Mouse (Mus musculus) kidney, embryonic 16.5 days (tissue): Measurements from ENCODE around the gene 4933405L10Rik. TPM values are rescaled to one million over a fixed set of nuclear protein-coding genes. Genes with fewer than 3 reads are reported as not detected.

ENCODE experiments used
- ATAC-seq: fragments of 200-750 bp; cut with Nextera tagmentation; 2 replicates; pipeline ENCODE4 v1.8.0; 2017; ENCODE audit warnings: moderate TSS enrichment; ENCODE audit not compliant: low FRiP score, low TSS enrichment
- H3K27ac ChIP-seq: fragments of 300-500 bp; sonication (generic); 2 replicates; pipeline ENCODE4 v1.5.1; 2014; ENCODE audit warnings: low read length
- H3K27me3 ChIP-seq: fragments of 300-500 bp; sonication (generic); 2 replicates; pipeline ENCODE4 v1.6.1; 2014; ENCODE audit warnings: low read length, control low read depth, mixed read lengths; ENCODE audit not compliant: insufficient read depth
- H3K36me3 ChIP-seq: fragments of 300-500 bp; sonication (generic); 2 replicates; pipeline ENCODE4 v1.6.1; 2014; ENCODE audit warnings: low read length, control low read depth, mixed read lengths; ENCODE audit not compliant: insufficient read depth
- H3K4me1 ChIP-seq: fragments of 300-500 bp; sonication (generic); 2 replicates; pipeline ENCODE4 v1.6.1; 2014; ENCODE audit warnings: low read length, control low read depth, mixed read lengths; ENCODE audit not compliant: insufficient read depth
- H3K4me2 ChIP-seq: fragments of 300-500 bp; sonication (generic); replicated peaks from 2 replicates; pipeline ENCODE4 v1.6.1; 2014; ENCODE audit warnings: low read depth, low read length
- H3K4me3 ChIP-seq: fragments of 300-500 bp; sonication (generic); 2 replicates; pipeline ENCODE4 v1.5.1; 2014; ENCODE audit warnings: mild to moderate bottlenecking, low read length
- H3K9ac ChIP-seq: fragments of 300-500 bp; sonication (generic); replicated peaks from 2 replicates; pipeline ENCODE4 v1.6.1; 2014; ENCODE audit warnings: low read length
- H3K9me3 ChIP-seq: fragments of 300-500 bp; sonication (generic); 2 replicates; pipeline ENCODE4 v1.6.1; 2016; ENCODE audit warnings: low read length, control low read depth
- WGBS: fragments of 180-500 bp; shearing (Covaris S2); extraction: QIAGEN DNeasy Blood & Tissue Kit; methylation state at CpG from one replicate; pipeline ENCODE4 v1.1.7; 2014; 5-methylcytosine and 5-hydroxymethylcytosine counted together
- polyA plus RNA-seq: library from polyadenylated mRNA; unstranded; fragments of >200 nt; fragmentation: Nextera tagmentation; extraction: Ambion mirVana; gene quantifications from 2 replicates; pipeline ENCODE4 v1.2.1, GENCODE M21; 2015

Gene 4933405L10Rik
- polyA plus RNA-seq, 1 experiment from 2014 or later = not detected

- H3K4me1 ChIP-seq = peaks cover 21% of the 10 kb centered on the region
- WGBS = 93% methylated on average over 9 of the region's 9 CpGs
- H3K27ac ChIP-seq = no peak overlapping the region
- H3K4me2 ChIP-seq = no peak overlapping the region
- ATAC-seq = no peak
- H3K9me3 ChIP-seq = no peaks in the 10 kb centered on the region
- H3K9ac ChIP-seq = no peak overlapping the region
- no peaks in the 10 kb centered on the region for H3K27me3 ChIP-seq
- no peak overlapping the region for H3K4me3 ChIP-seq
- H3K36me3 ChIP-seq = peaks cover 4% of the 10 kb centered on the region; the same call in 1 of the 2 replicates
These were observed 17.5 kb upstream of the 4933405L10Rik start for GRCm38 (mm10) chr8:105689983-105690360.

- H3K4me1 ChIP-seq = peaks cover 12% of the 10 kb centered on the region
- no peak overlapping the region for H3K4me2 ChIP-seq
- no peak overlapping the region for H3K9ac ChIP-seq
- 85% methylated on average over 14 of the region's 14 CpGs for WGBS
- no peaks in the 10 kb centered on the region for H3K27me3 ChIP-seq
- no peak overlapping the region for H3K27ac ChIP-seq
- no peak overlapping the region for H3K4me3 ChIP-seq
- H3K9me3 ChIP-seq = no peaks in the 10 kb centered on the region
- H3K36me3 ChIP-seq = peaks cover 4% of the 10 kb centered on the region; the same call in 1 of the 2 replicates
- no peak for ATAC-seq
These were observed 16.5 kb upstream of the 4933405L10Rik start for GRCm38 (mm10) chr8:105690978-105691377.

DNA sequence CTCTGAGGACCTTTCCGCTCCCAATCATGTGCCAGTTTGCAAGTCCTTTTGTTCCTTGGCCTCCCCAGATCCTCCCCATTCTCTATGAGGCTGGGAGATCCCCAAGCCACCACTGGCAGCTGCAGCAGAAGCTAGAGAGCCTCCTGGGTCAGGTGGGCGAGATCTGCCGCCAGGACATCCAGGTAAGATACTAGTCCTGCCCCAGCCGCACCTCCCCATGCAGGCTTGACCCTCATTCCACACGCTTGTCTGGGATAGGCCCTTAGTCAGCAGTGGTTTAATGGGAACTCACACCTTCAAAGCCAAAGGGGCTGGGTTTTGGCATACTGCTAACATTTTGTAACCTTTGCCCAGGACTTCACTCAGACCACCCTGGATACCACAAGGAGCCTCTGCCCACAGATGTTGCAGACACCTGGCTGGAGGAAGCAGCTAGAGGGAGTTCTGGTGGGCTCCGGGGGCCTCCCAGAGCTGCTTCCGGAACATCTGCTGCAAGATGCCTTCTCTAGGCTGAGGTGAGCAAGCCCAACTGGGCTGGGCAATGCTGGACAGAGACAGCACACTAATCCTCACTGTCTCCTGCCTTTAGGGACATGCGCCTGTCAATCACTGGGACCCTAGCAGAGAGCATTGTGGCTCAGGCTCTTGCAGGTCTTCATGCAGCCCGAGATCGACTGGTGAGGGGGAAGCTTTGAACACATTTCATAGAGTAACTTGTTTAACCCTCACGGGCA lies 14.8 kb upstream of the 4933405L10Rik start:
- no peak overlapping the region for H3K4me2 ChIP-seq
- peaks cover 11% of the 10 kb centered on the region for H3K4me1 ChIP-seq
- no peaks in the 10 kb centered on the region for H3K9me3 ChIP-seq
- H3K4me3 ChIP-seq = no peak overlapping the region
- no peak overlapping the region for H3K27ac ChIP-seq
- peaks cover 13% of the 10 kb centered on the region for H3K36me3 ChIP-seq
- ATAC-seq = no peak
- whole genome bisulfite sequencing = 95% methylated on average over 11 of the region's 11 CpGs
- H3K9ac ChIP-seq = no peak overlapping the region
- no peaks in the 10 kb centered on the region for H3K27me3 ChIP-seq

DNA sequence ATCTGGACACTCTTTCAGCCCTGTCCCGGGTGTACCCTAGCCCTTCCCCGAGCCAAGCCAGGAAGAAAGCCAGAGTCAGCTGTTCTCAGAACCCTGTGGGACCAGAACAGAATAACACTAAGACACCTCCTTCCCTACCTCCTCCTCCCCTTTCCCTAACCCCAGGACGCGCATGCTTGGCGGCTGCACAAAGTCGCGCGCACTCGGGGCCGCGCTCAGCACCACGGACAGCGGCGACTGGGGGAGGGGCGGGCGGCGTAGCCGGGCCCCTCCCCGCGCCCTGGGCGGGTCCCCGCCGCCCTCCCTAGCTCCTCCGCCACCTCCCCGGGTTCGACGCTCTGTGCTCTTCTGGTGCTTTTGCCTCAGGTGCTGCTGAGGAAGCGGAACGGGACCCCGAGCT lies 13.8 kb upstream of the 4933405L10Rik start:
- H3K9me3 ChIP-seq = no peaks in the 10 kb centered on the region
- H3K9ac ChIP-seq = peak overlapping the region; percentile 58; the same call in 1 of the 2 replicates
- 3% methylated on average over 25 of the region's 30 CpGs for WGBS
- H3K4me1 ChIP-seq = peaks cover 11% of the 10 kb centered on the region
- H3K27ac ChIP-seq = no peak overlapping the region
- H3K4me3 ChIP-seq = peak overlapping the region; percentile 50
- H3K27me3 ChIP-seq = no peaks in the 10 kb centered on the region
- peaks cover 24% of the 10 kb centered on the region for H3K36me3 ChIP-seq
- peak; percentile 67 for ATAC-seq
- peak overlapping the region; percentile 99 for H3K4me2 ChIP-seq

DNA sequence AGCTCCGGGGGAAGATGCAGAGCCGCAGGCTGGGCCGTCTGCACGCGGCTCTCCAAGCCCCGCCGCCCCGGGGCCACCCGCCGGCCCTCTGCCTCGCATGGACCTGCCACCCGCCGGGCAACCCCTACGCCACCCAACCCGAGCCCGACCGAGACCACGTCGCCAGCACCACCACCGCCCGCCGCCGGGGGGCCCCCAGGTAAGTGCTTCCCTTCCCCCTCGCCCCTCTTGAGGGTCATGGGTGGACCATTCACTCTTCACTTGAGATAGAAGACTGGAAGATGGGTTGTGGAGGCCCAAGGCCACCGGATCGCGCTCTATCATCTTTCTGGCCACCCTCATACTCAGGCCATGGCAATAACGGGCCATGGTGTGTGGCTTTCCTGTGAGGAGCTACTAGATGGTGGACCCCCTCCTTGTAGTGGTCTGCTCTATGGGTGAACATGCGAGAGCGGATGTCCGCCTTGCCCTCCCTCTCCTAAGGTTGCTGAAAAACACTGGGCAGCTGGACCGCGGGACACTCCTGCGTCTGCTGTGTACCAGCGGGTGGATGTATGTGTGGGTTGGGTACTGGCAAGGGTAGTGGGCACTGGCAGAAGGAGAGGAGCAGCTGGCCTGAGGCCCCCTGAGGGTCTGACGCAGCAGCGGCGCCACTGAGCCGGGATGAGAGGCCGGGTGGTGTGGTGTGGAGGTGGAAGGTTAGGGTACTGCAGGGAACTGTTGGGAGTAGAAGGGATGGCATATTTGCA lies 13.2 kb upstream of the 4933405L10Rik start:
- 9% methylated on average over 35 of the region's 40 CpGs for WGBS
- Histone ChIP-seq H3K9me3 (no peaks in the 10 kb centered on the region), H3K4me2 (peak overlapping the region; percentile 99), H3K9ac (peak overlapping the region; percentile 58; the same call in 1 of the 2 replicates), H3K36me3 (peaks cover 26% of the 10 kb centered on the region), H3K4me3 (peak overlapping the region; percentile 50), H3K27ac (no peak overlapping the region), H3K27me3 (no peaks in the 10 kb centered on the region), H3K4me1 (peaks cover 11% of the 10 kb centered on the region)
- peak; percentile 14 for ATAC-seq

- Histone ChIP-seq H3K27ac (no peak overlapping the region), H3K4me3 (no peak overlapping the region), H3K36me3 (peaks cover 26% of the 10 kb centered on the region), H3K9me3 (no peaks in the 10 kb centered on the region), H3K4me2 (no peak overlapping the region), H3K4me1 (peaks cover 18% of the 10 kb centered on the region), H3K9ac (no peak overlapping the region), H3K27me3 (no peaks in the 10 kb centered on the region)
- 80% methylated on average over 30 of the region's 30 CpGs for WGBS
- ATAC-seq = no peak
These were observed 12.2 kb upstream of the 4933405L10Rik start for GRCm38 (mm10) chr8:105695080-105695780.

DNA sequence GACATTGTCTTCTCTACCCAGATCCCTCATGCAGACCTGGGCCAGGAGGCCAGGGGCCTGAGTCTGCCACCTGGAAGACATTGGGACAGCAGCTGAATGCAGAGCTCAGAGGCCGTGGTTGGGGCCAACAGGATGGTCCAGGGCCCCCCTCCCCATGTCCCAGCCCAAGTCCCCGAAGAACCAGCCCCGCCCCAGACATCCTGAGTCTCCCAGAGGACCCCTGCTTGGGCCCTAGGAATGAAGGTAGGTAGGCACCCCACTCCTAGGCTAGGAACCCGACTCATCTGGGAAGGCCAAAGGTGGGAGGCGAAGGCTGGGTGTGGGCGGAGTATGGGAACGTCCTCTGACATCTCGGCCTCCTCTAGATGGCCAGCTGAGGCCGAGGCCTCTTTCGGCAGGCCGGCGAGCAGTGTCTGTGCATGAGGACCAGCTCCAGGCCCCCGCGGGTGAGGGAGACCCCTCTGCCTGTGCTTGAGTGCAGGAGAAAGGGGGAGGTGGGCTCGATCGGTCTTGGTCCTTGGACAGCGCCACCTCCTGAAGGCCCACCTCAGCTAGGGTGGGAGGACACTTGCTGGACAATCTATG lies 10.2 kb upstream of the 4933405L10Rik start:
- no peaks in the 10 kb centered on the region for H3K9me3 ChIP-seq
- H3K36me3 ChIP-seq = peaks cover 26% of the 10 kb centered on the region
- peaks cover 28% of the 10 kb centered on the region for H3K4me1 ChIP-seq
- H3K27ac ChIP-seq = no peak overlapping the region
- no peak for ATAC-seq
- no peak overlapping the region for H3K4me2 ChIP-seq
- WGBS = 90% methylated on average over 17 of the region's 17 CpGs
- no peak overlapping the region for H3K9ac ChIP-seq
- no peak overlapping the region for H3K4me3 ChIP-seq
- H3K27me3 ChIP-seq = no peaks in the 10 kb centered on the region

GRCm38 (mm10) chr8:105698734-105699133 lies 8.7 kb upstream of the 4933405L10Rik start:
- ATAC-seq = no peak
- peaks cover 33% of the 10 kb centered on the region for H3K36me3 ChIP-seq
- 92% methylated on average over 5 of the region's 5 CpGs for WGBS
- H3K9ac ChIP-seq = no peak overlapping the region
- H3K9me3 ChIP-seq = no peaks in the 10 kb centered on the region
- no peaks in the 10 kb centered on the region for H3K27me3 ChIP-seq
- H3K4me3 ChIP-seq = no peak overlapping the region
- no peak overlapping the region for H3K4me2 ChIP-seq
- peaks cover 28% of the 10 kb centered on the region for H3K4me1 ChIP-seq
- H3K27ac ChIP-seq = no peak overlapping the region

GRCm38 (mm10) chr8:105699488-105700215 lies 7.8 kb upstream of the 4933405L10Rik start:
- no peak for ATAC-seq
- Histone ChIP-seq H3K4me2 (peak overlapping the region; percentile 93), H3K27me3 (no peaks in the 10 kb centered on the region), H3K4me3 (peak overlapping the region; percentile 71), H3K9me3 (no peaks in the 10 kb centered on the region), H3K9ac (peak overlapping the region; percentile 74), H3K4me1 (peaks cover 19% of the 10 kb centered on the region), H3K36me3 (peaks cover 41% of the 10 kb centered on the region), H3K27ac (no peak overlapping the region)
- WGBS = 89% methylated on average over 11 of the region's 11 CpGs
